Mouse (Mus musculus) hindbrain, embryonic 15.5 days (tissue): ENCODE data around the gene Rnf208. TPM values are rescaled to one million over a fixed set of nuclear protein-coding genes. Genes with fewer than 3 reads are reported as not detected.

Experiments used
- ATAC-seq: fragments of 200-750 bp; cut with Nextera tagmentation; 2 replicates; pipeline ENCODE4 v1.8.0; 2017; ENCODE audit warnings: low read depth, moderate number of reproducible peaks, moderate TSS enrichment; ENCODE audit not compliant: low FRiP score
- H3K27ac ChIP-seq: fragments of 300-500 bp; sonication (generic); replicated peaks from 2 replicates; pipeline ENCODE4 v1.5.1; 2015; ENCODE audit warnings: mild to moderate bottlenecking, inconsistent platforms
- H3K27me3 ChIP-seq: fragments of 300-500 bp; sonication (generic); 2 replicates; pipeline ENCODE4 v1.6.1; 2015; ENCODE audit warnings: control low read depth, inconsistent platforms
- H3K36me3 ChIP-seq: fragments of 300-500 bp; sonication (generic); 2 replicates; pipeline ENCODE4 v1.6.1; 2015; ENCODE audit warnings: control low read depth, inconsistent platforms
- H3K4me1 ChIP-seq: fragments of 300-500 bp; sonication (generic); replicated peaks from 2 replicates; pipeline ENCODE4 v1.6.1; 2015; ENCODE audit warnings: control low read depth, inconsistent platforms
- H3K4me2 ChIP-seq: fragments of 300-500 bp; sonication (generic); 2 replicates; pipeline ENCODE4 v1.6.1; 2015; ENCODE audit warnings: moderate library complexity, mild to moderate bottlenecking, inconsistent platforms
- H3K4me3 ChIP-seq: fragments of 300-500 bp; sonication (generic); 2 replicates; pipeline ENCODE4 v1.5.1; 2015; ENCODE audit warnings: mild to moderate bottlenecking, inconsistent platforms
- H3K9ac ChIP-seq: fragments of 300-500 bp; sonication (generic); 2 replicates; pipeline ENCODE4 v1.6.1; 2015; ENCODE audit warnings: inconsistent platforms
- H3K9me3 ChIP-seq: fragments of 300-500 bp; sonication (generic); 2 replicates; pipeline ENCODE4 v1.6.1; 2016; ENCODE audit warnings: control low read depth, inconsistent platforms
- WGBS: fragments of 180-500 bp; shearing (Covaris S2); methylation state at CpG from one replicate; pipeline ENCODE4 v1.1.7; 2015; 5-methylcytosine and 5-hydroxymethylcytosine counted together
- polyA plus RNA-seq: library from polyadenylated mRNA; unstranded; fragments of >200 nt; fragmentation: Nextera tagmentation; extraction: Ambion mirVana; gene quantifications from 2 replicates; pipeline ENCODE4 v1.2.1, GENCODE M21; 2015

The Rnf208 gene
- polyA plus RNA-seq, 1 experiment from 2014 or later: 177 TPM

DNA sequence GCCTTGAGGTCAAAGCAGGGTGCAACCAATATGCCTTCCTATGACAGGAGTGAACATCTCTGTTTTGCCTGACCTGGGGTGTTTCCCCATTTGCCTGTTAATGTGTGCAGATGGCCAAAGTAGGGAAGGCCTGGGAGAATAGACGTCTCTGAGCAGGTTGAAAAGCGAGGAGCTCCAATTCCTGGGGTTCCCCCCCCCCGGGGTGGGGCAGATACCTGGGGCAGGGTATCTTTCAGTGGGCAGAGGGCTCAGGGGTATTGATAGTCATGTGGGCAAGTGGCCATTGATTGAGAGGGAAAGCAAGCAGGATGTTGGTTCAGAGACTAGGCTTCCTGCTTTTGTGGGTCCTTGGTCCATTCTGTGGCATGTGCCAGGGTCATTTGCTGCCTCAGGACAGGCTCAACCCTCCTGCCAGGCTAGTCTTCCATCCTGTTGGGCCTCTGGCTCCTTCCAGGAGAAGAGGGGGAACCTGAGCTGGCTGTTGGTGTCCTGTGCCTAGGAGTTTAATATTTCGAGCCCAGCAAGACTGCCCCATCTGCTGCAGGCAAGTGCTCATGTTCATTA, 25.8 kb downstream of the Rnf208 start:
- 71% methylated on average over 4 of the region's 4 CpGs for WGBS
- Histone ChIP-seq H3K9ac (no peak overlapping the region), H3K27ac (no peak overlapping the region)

GRCm38 (mm10) chr2:25271827-25272511, 29.9 kb downstream of the Rnf208 start, which contains the start of the genes Ssna1 and Anapc2:
Ssna1 (minus strand) TSS chr2:25272438.
Anapc2 (plus strand) TSS chr2:25272478.
- Histone ChIP-seq H3K27me3 (no peaks in the 10 kb centered on the region), H3K4me3 (peak within 1 kb of the TSS; percentile 87), H3K4me1 (peaks cover 56% of the 10 kb centered on the region), H3K9ac (peak within 1 kb of the TSS; percentile 91), H3K27ac (peak within 1 kb of the TSS; percentile 79), H3K36me3 (peaks cover 52% of the 10 kb centered on the region), H3K4me2 (peak within 1 kb of the TSS; percentile 97), H3K9me3 (no peaks in the 10 kb centered on the region)
- under 1% methylated on average over 55 of the region's 55 CpGs for WGBS
- peak; percentile 96 for ATAC-seq

More for the DNA sequence above, 25.8 kb downstream of the Rnf208 start:
- Histone ChIP-seq H3K9me3 (no peaks in the 10 kb centered on the region), H3K4me2 (no peak overlapping the region; the same call in 1 of the 2 replicates), H3K4me3 (no peak overlapping the region), H3K36me3 (peaks cover 17% of the 10 kb centered on the region; the same call in 1 of the 2 replicates), H3K4me1 (peaks cover 74% of the 10 kb centered on the region), H3K27me3 (no peaks in the 10 kb centered on the region)
- no peak for ATAC-seq

DNA sequence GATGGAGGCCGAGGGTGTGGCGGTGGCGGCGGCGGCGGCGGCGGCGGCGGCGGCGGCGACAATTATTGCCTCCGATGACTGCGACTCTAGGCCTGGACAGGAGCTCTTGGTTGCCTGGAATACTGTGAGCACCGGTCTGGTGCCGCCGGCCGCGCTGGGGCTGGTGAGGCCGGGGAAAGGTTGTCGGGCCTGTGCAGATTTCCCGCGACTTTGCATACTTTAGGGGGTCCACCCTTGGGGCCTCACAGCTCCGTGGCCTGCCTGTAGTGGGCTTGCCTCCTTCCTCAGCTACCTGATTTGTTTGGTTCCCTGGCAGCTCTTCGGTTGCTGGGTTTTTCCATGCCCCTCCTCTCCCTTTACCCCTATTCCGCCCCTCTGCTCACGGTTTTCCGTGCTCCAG, 30.5 kb downstream of the Rnf208 start:
- Histone ChIP-seq H3K27me3 (no peaks in the 10 kb centered on the region), H3K4me3 (peak overlapping the region; percentile 87), H3K9ac (peak overlapping the region; percentile 91), H3K9me3 (no peaks in the 10 kb centered on the region), H3K4me1 (peaks cover 51% of the 10 kb centered on the region), H3K4me2 (peak overlapping the region; percentile 97), H3K36me3 (peaks cover 56% of the 10 kb centered on the region), H3K27ac (peak overlapping the region; percentile 79)
- ATAC-seq: peak; percentile 71
- 1% methylated on average over 16 of the region's 29 CpGs for WGBS

GRCm38 (mm10) chr2:25273010-25273409, 31.0 kb downstream of the Rnf208 start:
- Histone ChIP-seq H3K4me3 (peak overlapping the region; percentile 87), H3K27me3 (no peaks in the 10 kb centered on the region), H3K4me2 (peak overlapping the region; percentile 97), H3K9ac (peak overlapping the region; percentile 91), H3K9me3 (no peaks in the 10 kb centered on the region), H3K27ac (peak overlapping the region; percentile 79), H3K36me3 (peaks cover 61% of the 10 kb centered on the region), H3K4me1 (peaks cover 46% of the 10 kb centered on the region)
- ATAC-seq: no peak
- 42% methylated on average over 16 of the region's 16 CpGs for WGBS

DNA sequence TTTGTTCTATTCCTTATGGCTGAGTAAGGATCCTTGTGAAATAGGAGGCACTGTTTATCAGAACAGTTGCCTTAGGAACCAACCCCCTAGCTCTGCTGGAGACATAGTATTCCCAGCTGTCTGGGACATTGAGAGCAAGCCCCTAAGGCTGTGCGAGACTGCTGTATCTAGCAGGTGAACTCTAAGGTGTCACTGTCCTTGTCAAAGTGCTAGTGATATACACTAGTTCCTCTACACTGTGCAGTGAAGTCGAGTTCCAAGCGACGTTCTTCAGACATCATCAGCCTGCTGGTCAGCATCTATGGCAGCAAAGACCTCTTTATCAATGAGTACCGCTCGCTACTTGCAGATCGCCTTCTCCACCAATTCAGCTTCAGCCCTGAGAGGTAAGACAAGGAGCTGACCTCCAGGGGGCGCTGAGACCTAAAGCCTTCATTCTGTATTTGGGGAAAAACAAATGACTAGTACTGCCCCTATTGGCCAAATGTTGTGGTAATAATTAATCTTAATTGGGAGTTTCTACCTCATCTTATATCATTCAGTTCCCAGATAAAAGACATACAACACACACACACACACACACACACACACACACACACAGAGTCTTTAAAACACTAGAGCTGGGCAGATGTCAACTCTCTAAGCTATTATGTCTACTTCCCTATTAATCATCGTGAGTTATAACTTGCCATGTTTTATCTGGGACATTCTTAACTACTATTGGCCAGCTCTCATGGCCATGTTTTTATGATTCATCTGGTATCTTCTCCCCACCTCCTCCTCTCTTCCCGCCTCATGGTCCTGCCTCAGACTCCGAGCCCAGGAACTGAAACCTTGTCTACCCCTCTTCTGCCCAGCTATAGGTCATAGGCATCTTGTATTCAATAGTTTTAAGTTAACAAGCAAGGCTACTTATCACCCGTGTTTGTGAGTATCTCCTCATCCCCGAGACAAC, 37.1 kb downstream of the Rnf208 start:
- no peak; the same call in 1 of the 2 replicates for ATAC-seq
- Histone ChIP-seq H3K4me3 (no peak overlapping the region), H3K9me3 (no peaks in the 10 kb centered on the region), H3K4me1 (peaks cover 8% of the 10 kb centered on the region), H3K4me2 (no peak overlapping the region), H3K27ac (no peak overlapping the region), H3K9ac (no peak overlapping the region), H3K27me3 (no peaks in the 10 kb centered on the region), H3K36me3 (peaks cover 94% of the 10 kb centered on the region)
- WGBS: 64% methylated on average over 13 of the region's 13 CpGs

GRCm38 (mm10) chr2:25285551-25285950, 43.5 kb downstream of the Rnf208 start:
- H3K9me3 ChIP-seq: no peaks in the 10 kb centered on the region
- H3K27ac ChIP-seq: no peak overlapping the region
- WGBS: 91% methylated on average over 2 of the region's 2 CpGs
- no peak overlapping the region for H3K4me3 ChIP-seq
- H3K4me2 ChIP-seq: no peak overlapping the region
- no peak overlapping the region for H3K9ac ChIP-seq
- peaks cover 26% of the 10 kb centered on the region for H3K27me3 ChIP-seq
- peaks cover 48% of the 10 kb centered on the region for H3K36me3 ChIP-seq
- H3K4me1 ChIP-seq: peaks cover 22% of the 10 kb centered on the region
- no peak for ATAC-seq

DNA sequence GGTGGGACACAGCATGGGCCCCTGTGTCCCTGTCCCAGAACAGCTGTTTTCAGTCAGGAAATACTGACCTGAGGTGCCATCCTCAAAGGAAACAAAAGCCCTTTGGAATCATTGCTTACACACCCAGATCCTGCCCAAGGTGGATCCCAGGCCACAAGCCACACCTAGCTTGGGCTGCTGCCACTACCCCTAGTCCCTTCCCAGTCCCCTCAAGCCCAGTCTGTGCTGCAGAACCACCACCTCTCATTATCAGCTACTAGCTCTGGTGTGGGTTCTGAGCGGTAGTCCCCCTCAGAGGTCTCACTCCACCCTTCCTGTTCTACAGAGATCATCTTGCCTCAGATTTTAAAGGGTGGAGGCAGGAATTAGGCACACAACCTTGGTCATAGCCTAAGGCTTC, 44.3 kb downstream of the Rnf208 start:
- H3K9me3 ChIP-seq: no peaks in the 10 kb centered on the region
- H3K4me1 ChIP-seq: peaks cover 30% of the 10 kb centered on the region
- peaks cover 41% of the 10 kb centered on the region for H3K36me3 ChIP-seq
- whole genome bisulfite sequencing: 95% methylated on average over 1 of the region's 1 CpGs
- no peak for ATAC-seq
- H3K27me3 ChIP-seq: peaks cover 32% of the 10 kb centered on the region
- no peak overlapping the region for H3K4me2 ChIP-seq
- H3K27ac ChIP-seq: no peak overlapping the region
- no peak overlapping the region for H3K4me3 ChIP-seq
- H3K9ac ChIP-seq: no peak overlapping the region

GRCm38 (mm10) chr2:25286837-25287636, 45.0 kb downstream of the Rnf208 start:
- peaks cover 36% of the 10 kb centered on the region for H3K36me3 ChIP-seq
- ATAC-seq: no peak
- H3K9ac ChIP-seq: no peak overlapping the region
- WGBS: 57% methylated on average over 7 of the region's 7 CpGs
- H3K4me2 ChIP-seq: no peak overlapping the region
- no peak overlapping the region for H3K4me3 ChIP-seq
- H3K9me3 ChIP-seq: no peaks in the 10 kb centered on the region
- no peak overlapping the region for H3K27ac ChIP-seq
- peaks cover 39% of the 10 kb centered on the region for H3K27me3 ChIP-seq
- peaks cover 37% of the 10 kb centered on the region for H3K4me1 ChIP-seq

DNA sequence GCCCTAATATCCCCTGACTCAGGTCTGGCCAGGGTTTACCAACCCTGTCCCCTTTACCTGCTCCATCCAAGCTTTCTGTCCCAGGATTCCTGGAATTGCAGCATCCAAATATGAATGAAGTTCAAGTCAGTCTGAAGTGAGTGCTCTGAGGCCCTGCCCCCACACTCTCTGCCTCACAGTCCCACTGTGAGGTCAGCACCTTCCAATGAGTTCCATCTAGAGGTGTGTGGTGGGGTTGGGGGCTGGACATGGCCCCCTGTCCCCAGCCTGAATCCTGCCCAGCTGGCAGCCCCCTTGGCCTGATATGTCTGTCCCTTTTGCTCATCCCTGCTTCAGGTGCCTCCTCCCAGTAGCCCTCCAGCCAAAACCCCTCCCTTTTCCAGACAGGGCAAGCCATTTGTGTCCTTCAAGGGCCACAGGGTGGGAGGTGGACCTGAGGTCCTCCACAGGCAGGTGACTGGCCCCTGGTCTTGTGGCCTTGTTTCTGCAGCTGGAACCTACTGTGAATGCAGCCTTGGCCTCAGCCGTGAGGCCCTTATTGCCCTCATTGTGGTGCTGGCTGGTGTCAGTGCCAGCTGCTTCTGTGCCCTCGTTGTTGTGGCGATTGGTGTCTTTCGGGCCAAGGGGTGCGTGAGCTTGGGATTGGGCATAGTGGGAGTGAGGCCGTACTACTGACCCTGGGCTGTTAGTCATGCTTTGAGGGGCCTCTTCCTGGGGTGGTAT, 46.0 kb downstream of the Rnf208 start, which contains the start of gene Tmem210:
Tmem210 (plus strand) TSS at position 219 of the 723 bp plus-strand sequence.
- H3K4me1 ChIP-seq: peaks cover 45% of the 10 kb centered on the region
- no peak within 1 kb of the TSS for H3K4me2 ChIP-seq
- 79% methylated on average over 6 of the region's 6 CpGs for WGBS
- no peak within 1 kb of the TSS for H3K27ac ChIP-seq
- H3K9me3 ChIP-seq: no peaks in the 10 kb centered on the region
- no peak within 1 kb of the TSS for H3K9ac ChIP-seq
- H3K4me3 ChIP-seq: no peak within 1 kb of the TSS
- H3K36me3 ChIP-seq: peaks cover 26% of the 10 kb centered on the region
- H3K27me3 ChIP-seq: peaks cover 50% of the 10 kb centered on the region
- ATAC-seq: no peak

DNA sequence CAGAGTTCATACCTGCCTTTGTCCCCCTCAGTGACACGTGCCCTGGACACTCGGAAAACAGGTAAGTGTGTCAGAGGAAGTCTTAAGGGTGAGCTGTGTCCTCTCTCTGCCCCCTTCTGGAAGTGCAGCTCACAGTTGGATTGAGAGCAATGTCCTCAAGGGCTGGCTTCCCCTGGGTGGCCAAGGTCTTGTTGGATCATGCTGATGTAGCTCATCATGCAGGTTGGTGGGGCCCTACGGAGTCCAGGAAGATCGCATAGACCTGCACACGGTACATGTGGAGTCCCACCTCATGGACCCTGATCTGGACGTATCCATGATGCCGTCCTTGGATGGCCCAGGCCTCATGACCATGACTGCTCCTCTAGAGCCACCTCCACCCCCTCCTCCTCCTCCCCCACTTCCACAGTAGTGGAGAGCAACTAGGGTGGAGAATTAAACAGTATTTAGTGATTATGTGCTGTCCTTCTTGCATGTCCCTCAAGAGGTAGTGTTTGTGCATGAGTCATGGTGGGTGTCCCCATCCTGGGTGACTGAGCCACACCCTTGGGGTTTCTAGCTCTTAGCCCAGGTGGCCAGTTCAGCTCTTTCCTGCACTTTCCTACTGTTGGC, 46.8 kb downstream of the Rnf208 start:
- no peak overlapping the region for H3K9ac ChIP-seq
- H3K4me1 ChIP-seq: peaks cover 45% of the 10 kb centered on the region
- H3K4me2 ChIP-seq: no peak overlapping the region
- ATAC-seq: no peak
- 81% methylated on average over 7 of the region's 7 CpGs for WGBS
- H3K27ac ChIP-seq: no peak overlapping the region
- H3K27me3 ChIP-seq: peaks cover 57% of the 10 kb centered on the region
- H3K9me3 ChIP-seq: no peaks in the 10 kb centered on the region
- no peak overlapping the region for H3K4me3 ChIP-seq
- H3K36me3 ChIP-seq: peaks cover 19% of the 10 kb centered on the region
